Mouse (Mus musculus): Measurements from ENCODE around the gene Ccdc88c.

Gene Ccdc88c

DNA sequence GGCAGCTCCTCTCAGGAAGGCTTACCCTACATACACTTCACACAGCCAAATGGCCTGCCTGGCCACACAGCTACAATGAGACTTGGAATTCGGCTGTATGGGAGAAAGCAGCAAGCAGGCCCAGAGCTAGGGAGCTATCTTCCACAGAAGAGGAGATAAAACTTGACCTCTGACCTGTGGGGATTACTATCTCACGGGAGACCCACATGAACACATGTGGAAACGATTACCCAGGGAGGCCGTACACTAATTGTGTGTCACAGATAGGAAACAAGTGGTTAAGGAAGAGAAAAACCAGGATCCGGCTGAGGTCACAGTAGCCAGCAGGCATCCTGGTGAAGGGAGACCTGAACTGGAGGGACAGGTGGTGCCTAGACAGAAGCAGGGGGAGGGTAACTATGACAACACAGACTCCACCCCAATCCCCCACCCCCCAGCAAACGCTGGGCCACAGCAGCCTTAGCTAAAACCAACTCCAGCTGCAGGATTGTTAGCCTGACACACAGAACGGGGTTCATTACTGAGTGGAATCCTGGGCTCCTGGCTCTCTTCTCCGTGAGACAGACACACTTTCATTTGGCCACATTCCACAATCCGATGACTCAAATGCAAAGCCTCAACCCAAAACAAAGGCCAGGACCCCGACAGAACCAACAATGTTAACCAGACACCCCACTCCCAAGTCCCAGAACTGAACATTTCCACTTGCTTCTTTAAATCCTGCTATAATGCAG lies 30.9 kb downstream of the Ccdc88c start:
- peak; percentile 40 for DNase-seq (ENCODE audit: low read depth)

DNA sequence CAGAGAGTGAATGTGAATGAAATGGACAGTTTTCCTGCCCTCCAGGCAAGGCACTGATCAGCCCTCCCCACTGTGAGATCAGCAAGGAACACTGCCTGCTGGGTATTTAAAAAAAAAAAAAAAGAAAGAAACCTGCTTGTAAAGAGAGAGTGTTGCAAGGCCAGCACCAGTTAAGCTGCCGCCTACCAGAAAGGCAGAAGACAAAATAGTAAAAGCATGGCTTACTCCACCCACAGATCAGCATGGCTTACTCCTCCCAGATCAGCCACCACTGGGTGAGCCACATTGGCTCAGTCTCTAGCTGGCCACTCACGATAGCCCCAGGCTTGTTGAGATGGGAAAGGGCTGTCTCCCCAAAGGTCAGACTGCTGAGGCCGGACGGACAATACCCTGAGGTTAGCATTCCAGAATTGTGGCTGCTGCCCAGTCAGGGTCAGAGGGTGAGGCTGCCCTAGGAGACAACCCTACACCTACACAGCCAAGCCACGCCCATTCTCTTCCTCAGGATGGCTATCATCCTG lies 32.4 kb downstream of the Ccdc88c start:
- no peak for DNase-seq (ENCODE audit: low read depth)

DNA sequence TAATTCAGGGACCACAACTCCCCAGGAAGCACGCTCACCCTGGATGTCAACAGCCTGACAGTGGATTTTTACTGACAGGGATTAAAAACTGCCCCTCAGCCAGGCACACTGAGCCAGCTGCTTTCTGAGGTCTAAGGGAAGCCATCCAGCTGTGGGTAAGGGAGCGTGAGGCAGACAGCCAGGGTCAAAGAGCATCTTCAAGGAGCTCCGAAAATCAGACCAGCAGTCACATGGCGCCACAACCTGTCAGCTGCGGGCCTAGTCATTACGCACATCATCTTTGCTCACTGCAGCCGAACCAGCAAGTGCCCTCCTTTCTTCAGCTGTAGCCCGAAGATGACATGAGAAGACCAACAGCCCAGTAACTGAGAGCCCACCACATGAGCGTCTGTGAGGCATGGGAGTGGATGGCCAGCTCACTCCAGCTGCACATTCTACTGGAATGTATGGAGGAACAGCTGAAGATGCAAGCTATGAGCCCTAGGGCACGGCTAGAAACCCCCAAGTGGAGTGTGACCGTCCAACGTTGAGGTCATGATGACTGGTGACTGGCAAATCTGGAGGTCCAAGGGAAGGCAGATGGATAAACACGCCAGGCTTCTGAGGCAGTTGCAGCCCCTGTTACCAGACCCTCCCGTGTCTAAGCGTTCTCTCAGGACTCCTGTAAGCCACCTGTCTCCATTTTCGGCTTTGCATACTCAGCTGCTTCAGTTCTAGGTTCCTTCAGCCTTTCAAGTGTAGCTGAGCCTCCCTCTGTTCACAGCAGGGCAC lies 33.1 kb downstream of the Ccdc88c start:
- no peak for DNase-seq (ENCODE audit: low read depth)

DNA sequence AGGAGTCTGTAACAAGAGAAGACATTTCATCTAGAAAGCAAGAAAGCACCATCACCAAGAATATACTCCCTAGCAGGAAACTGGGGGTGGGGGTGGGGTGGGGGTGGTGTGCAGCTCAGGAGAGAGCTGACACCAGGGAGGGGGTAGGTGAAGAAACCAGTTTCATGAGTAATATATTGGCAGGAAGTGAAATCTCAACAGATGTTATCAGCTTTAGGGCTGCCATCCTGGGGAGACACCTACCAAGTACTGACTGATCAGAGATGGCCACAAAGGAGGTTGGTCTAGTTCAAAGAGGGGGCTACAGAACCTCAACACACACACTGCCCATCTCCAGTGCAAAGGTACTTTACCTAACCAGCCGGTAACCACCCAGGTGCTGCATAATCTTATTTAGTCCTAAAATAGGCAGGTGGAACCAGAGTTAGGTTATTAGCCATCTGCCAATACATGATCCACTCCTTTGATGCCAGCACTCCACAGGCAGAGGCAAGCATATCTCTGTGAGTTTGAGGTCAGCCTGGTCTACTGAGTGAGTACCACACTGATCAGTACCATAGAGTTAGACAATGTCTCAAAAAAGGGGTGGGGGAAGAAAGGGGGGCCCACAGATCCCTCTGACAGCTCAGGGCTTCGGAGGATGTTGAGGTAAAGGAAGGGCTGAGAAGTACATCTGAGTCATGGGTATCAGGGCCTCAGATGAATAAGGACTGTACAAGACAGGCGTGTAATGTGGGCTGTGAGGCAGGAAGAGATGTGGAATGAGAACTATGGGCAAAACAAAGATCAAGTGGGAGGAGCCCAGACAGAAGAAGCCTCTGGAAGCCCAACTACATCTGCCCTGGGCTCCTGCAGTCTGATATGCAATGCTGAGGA lies 34.5 kb downstream of the Ccdc88c start:
- DNase-seq (ENCODE audit: low read depth), result peak; percentile 71

DNA sequence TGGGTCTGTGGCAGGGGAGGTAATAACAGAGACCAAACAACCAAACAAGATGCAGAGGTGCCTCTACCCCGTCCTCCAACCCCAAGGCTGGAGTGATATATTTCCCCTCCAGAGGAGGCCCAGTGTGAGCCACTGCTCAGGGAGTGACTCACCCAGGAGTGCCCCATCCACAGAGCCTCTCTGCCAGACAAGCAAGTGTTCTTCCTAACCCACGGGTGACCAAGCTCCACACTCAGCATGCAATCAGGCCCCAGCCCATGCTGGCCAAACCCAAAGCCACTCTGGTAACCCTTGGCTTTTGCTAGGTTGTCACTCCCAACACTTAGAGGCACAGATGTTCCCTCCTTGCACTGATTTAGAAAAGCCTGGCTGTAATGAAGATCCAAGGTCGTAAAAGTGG lies 35.7 kb downstream of the Ccdc88c start:
- DNase-seq (ENCODE audit: low read depth), result no peak

DNA sequence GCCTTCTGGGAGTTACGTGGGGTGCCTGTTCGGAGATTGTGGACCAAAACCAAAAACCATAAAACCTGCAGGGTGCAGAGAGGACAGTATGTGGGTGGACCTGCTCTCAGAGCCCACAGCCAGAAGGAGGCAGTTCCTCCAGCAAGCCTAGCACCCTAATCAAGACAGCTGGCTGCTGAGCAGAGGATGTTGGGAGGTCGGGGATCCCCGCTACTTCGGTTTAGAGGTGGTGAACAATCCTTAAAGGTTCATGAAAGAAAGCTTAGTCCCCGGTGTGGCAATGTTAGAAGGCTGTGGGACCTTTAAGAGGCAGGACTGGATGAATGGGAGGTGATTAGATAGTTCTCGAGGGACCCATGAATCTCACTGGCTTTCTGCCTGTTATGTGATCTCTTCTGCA lies 36.4 kb downstream of the Ccdc88c start:
- no peak for DNase-seq (ENCODE audit: low read depth)

DNA sequence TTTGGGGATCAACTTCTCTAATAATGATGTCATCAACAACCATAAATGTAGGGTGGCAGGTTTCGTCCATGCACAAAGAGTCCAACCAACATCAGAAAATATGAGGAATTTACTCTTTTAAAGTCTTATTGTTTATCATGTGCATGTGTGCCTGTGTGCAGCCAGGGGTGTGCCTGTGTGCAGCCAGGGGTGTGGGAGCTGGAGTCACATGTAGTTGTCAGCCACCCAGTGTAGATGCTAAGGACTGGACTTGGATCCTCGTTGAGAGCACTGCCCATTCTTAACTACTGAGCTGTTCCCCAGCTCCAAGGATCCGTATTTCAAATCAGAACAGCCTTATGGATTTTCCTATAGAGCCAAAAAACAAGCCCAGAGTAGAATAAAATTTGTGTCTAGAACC lies 37.7 kb downstream of the Ccdc88c start:
- no peak for DNase-seq (ENCODE audit: low read depth)

DNA sequence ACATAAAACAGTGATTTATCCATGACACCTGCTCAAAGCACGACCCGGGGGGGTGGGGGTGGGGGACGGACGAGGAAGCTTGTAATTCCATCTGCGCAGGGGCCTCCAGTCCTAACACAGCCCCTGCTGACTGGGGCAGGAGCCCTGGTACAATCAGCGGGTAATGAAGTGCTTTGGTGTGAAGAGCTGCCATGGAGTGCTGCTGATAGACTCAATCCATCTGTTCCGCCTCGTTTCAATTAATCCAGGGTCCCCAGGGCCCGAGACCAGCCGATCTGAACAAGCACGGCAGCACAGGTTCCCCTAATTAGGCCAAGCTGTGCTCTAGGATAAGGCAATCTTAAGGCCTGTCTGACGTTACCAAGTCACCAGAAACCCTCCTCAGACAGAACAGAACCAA lies 38.6 kb downstream of the Ccdc88c start:
- DNase-seq (ENCODE audit: low read depth), result no peak

DNA sequence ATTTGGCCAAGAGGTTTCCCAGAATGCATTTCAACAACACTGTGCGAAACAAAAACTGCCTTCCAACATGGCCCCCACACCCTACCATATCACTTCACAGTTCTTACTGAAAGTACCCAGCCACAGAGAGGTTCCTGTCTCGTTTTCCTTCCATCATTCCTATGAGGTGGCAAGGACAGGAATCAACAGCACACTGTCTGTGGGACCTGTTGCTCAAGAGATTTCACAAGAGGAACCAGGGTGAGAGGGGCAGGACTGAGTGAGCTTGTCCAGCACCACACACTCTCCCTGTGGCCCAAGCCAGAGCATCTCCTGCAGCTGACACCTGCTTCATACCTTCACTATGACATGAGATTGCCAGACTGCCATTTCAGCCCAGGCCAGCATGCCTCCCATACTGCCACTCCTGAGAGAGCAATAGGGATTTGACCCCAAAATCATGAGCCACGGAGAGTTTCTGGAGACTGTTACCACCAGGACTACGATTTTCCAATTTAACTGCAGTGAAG lies 39.0 kb downstream of the Ccdc88c start:
- peak; percentile 75 for DNase-seq (ENCODE audit: low read depth)

DNA sequence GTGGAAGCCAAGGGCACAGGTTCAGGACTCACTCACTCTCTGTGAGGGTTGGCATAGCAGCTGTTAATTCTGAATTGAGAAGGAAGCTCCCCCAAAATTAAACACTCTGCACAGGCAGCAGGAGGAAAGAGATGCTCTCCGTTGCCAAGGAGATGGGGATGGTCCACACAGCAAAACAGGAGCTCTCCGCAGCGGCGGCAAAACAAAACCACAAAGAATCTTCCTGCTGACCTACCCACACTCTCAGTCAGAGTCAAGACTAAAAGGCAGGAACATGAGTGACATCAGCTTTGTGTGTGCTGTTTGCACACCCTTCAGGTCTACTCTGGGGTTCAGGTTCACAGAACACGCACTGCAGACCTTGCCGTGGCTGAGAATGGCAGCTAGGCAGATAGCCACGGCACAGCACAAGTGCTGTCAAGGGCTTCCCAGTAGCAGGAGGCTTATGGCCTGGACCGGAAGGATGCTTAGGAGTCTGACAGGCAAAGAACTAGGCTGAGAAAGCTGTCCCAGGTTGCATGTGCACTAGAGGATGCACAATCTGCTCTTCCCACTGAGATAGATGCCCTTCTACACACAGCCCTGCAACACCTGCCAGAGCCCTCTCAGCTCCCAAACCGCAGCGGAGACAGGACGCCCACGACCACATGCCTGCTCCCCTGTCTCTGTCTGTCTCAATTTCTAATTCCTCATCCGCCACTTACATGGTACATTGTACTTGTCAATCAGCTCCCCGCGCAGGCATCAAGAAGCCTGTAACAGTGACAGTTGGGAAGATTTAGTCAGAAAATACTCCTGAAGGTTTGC lies 40.3 kb downstream of the Ccdc88c start:
- DNase-seq (ENCODE audit: low read depth), result no peak

DNA sequence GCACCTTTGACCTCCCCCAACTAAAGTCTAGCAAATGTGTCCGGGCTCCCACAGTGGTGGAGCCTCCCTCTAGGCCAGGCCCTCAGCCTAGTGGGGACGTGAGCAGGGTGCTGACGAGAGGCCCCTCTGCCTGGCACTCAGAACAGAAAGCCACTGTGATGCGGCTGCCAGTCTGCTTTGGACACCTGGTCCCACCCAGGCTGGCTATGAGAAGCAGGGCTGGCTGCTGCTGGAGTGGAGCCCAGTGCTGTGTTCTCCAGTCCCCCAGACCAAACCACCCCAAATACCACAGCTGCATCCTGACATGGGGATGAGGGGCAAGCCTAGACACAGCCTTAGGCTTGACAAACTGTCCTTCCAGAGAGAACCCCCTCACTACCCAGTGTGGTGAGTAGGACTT lies 42.4 kb downstream of the Ccdc88c start:
- no peak for DNase-seq (ENCODE audit: low read depth)

DNA sequence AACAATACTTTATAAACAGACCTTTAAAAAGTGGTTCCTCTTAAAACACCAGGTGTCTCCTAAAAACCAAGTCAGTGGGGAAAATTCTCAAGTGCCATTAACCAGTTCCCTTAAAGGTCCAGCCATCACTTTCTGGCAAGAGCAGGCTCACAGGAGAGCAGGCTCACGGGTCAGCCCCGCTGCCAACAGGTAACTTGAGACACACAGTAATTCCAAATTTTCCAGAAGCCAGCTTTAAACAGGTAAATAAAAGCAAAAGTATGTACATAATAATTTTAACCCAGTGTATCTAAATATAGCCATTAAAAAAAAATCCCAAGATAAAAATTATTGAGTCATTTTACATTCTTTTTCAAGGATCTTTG lies 43.1 kb downstream of the Ccdc88c start:
- no peak for DNase-seq (ENCODE audit: low read depth)

DNA sequence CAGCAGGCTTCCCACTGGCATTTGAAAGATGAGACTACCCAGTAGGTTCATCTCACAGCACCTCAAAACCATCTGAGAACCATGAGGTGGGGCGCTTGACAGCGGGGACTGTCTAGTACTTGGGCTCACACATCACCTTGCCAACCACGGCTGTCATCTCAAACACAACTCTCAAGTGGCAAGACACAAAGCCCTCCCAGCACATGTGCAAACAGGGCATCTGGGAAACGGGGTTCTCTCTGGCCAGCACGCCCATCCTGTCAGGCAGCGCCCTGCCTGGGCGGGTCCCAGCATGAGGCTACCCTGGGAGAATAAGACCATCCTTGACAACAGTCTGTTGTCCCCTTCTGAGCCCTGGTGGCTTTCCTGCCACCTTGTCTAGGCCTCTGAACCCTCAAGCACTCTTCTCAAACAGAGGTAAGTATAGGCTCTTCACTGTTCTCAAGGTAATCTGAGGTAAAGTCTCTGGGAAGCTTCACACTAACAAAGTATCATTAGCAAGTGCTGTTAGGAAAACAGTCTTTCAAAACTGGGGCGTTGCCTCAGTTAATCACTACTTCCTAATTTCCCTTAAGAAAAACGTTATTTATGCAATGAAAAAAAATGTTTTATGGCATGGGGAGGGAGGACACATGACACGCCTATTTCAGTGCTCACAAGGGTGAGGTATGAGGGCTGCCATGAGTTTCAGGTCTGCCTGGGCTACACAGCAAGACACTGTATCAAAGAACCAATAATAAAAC lies 43.6 kb downstream of the Ccdc88c start:
- peak; percentile 48 for DNase-seq (ENCODE audit: low read depth)

DNA sequence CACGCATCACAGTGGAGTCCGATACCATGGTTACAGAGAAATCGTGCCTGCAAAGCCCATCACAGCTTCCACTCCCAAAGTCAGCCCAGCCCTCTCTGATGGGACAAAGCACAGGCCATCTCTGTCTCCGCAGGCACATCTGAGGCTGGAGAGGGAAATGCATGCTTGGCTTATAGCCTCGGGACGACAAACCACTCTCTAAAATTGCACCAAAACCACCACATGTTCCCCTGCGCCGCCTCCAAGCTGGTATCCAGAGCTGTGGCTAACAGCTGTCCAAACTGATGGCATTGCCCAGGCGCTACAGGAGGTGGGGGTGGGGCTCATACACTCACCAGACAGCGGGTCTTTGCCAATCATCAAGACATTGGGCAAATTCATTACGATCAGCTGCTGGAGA lies 45.3 kb downstream of the Ccdc88c start:
- peak; percentile 46 for DNase-seq (ENCODE audit: low read depth)

DNA sequence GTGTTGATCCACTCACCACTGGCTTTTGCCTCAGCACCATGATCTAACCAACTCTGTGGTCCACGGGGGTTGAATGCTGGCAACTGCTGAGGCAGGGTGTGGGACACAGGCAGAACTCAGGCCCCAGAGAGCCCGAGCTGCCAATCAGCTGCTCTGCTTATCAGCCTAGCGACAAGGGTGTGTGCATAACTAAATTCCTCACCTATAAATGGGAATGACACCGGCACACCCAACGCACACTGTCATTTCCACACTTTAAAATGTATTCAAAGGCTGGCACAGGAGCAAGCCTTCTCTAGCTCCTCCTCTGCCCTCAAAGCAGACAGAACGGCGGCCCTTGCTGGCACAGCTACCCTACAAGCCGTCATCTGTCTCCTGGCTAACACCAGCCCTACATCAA lies 46.6 kb downstream of the Ccdc88c start:
- DNase-seq (ENCODE audit: low read depth), result no peak

DNA sequence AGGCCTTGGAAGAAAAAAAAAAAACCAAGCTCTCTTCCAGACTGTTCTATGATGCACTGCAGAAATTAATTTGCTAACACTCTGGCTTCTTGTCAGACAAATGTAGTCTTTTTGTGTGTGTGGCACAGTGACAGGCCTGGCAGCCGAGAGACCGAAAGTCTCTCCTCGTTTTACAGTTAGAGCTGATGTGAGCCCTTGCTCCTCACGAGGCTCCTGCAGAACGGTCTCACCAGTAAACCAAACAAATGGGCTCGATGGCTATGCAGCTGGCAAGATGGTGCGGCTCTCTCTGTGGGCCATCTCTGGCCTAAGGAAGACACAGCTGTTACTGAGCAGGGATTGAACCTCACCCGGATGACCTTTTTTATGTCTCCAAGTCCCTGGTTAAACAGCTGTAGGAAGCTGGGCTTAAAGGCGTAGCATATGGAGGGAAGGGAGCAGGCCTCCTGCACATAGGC lies 48.3 kb downstream of the Ccdc88c start:
- no peak for DNase-seq (ENCODE audit: low read depth)

DNA sequence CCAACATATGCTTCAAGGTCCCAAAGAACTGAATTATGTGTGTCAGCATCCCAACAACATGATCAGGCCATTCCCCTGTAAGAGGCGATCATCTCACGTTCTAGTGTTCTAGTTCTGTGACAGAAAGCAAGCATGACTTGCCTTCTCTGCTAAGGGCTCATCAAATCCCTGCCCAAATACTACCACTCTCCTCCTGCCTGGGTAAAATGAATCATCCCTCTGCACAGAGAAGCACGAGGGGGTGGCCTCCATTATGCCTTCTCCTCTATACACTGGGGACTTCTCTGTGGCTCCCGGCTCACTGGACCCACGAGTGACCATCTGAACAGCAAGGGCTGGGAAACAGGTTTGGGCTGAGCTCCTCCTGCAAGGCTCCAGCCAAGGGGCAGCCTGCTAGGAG lies 49.2 kb downstream of the Ccdc88c start:
- no peak for DNase-seq (ENCODE audit: low read depth)

DNA sequence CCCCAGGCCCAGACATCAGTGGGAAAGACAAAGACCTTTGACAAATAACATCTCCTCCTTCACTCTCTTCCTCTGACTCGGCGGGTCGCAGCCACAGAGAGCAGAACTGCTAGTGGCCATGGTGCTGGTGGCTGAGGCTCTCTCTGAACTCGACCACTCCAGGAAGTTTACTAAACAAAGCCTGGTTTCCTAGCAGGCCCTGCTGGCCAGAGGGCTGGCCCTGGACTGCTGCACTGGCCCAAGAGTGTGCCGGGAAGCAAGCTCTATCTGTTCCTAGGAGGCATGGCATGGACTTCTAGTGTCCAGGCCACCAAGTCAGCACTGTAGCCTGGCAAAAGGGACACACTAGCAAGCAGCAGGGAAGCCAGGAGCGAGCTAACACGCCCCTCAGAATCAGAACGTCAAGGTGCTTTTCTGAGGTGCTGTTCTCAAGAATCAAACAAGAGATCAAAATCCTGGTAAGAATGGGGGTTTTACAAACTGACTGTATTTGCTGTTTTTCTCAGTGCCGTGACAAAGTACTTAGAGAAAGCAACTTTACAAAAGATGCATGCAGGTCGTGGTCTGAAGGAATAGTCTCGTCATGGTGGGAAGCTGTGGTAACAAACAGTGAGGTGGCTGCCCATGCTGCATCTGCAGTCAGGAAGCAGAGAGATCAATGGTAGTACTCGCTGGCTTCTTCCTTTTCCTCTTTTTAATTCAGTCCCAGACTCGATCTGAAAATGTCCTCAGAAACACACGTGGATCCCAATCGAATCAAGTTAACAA lies 50.7 kb downstream of the Ccdc88c start:
- peak; percentile 64 for DNase-seq (ENCODE audit: low read depth)

DNA sequence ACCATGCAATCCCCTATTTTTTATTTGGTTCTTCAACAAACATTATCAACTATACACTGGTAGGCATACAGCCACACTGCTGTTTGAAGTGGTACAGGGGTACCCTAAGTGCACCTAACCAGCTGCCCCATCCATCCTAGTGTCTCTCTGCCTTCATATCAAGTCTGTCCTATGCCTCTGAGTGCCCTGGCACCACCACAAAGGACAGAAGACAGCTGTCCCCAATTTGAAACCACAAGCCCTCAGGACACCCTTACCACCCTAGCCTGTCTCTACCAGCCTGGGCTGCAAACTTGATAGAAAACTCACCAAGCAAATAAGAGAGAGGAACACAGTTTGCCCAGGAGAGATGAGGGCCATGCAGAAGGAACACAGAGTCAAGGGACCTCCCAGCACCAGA lies 51.3 kb downstream of the Ccdc88c start:
- no peak for DNase-seq (ENCODE audit: low read depth)

DNA sequence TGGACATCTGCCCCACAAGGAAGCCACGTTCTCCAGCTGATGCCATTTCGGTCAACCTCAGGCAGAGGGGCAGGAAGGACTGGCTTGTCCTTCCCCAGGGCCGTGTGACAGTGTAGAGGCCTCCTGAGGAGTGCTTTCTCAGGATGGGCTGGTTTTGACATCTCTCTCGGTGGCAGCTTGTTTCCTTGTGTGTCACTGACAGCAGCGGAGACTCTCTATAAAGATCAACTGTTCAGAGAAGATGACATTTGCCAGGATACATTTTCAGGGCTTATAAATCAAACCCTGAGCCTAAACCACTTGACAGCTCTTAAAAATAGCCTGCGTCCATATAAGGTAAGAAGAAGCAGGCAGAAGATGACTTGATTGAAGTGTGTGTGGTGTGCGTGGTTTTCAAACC lies 59.0 kb downstream of the Ccdc88c start:
- DNase-seq (ENCODE audit: low read depth), result no peak

Measured in 416B (cell line).